Mouse (Mus musculus): ENCODE data around the gene Crim1. TPM values are rescaled to one million over a fixed set of nuclear protein-coding genes. Genes with fewer than 3 reads are reported as not detected.

Gene Crim1
- polyA plus RNA-seq, 1 experiment from 2014 or later: 3.9 TPM

- H3K9me3 ChIP-seq (ENCODE audit: control insufficient read depth, low read length): no peaks in the 10 kb centered on the region
- no peak overlapping the region for H3K9ac ChIP-seq (ENCODE audit: low read depth, low read length)
- no peak overlapping the region for H3K4me3 ChIP-seq (ENCODE audit: low read length)
- H3K36me3 ChIP-seq (ENCODE audit: control insufficient read depth, insufficient read depth, low read length): no peaks in the 10 kb centered on the region
- WGBS: 65% methylated on average over 8 of the region's 8 CpGs
- H3K27ac ChIP-seq (ENCODE audit: low read length): no peak overlapping the region
- H3K4me2 ChIP-seq (ENCODE audit: low read depth, low read length): no peak overlapping the region
- no peak for ATAC-seq
- H3K27me3 ChIP-seq (replicated peaks; ENCODE audit: control insufficient read depth, insufficient read depth, low read length): no peaks in the 10 kb centered on the region
- peaks cover 12% of the 10 kb centered on the region for H3K4me1 ChIP-seq (ENCODE audit: control insufficient read depth, insufficient read depth, low read length)
Measured at GRCm38 (mm10) chr17:78254256-78254655, 54.2 kb downstream of the Crim1 start.

- peaks cover 5% of the 10 kb centered on the region; the same call in 1 of the 2 replicates for H3K4me1 ChIP-seq (ENCODE audit: control insufficient read depth, insufficient read depth, low read length)
- H3K36me3 ChIP-seq (ENCODE audit: control insufficient read depth, insufficient read depth, low read length): no peaks in the 10 kb centered on the region
- no peak overlapping the region for H3K27ac ChIP-seq (ENCODE audit: low read length)
- ATAC-seq: peak; percentile 86
- H3K9ac ChIP-seq (ENCODE audit: low read depth, low read length): no peak overlapping the region
- H3K4me2 ChIP-seq (ENCODE audit: low read depth, low read length): no peak overlapping the region
- H3K9me3 ChIP-seq (ENCODE audit: control insufficient read depth, low read length): no peaks in the 10 kb centered on the region; the same call in 1 of the 2 replicates
- H3K27me3 ChIP-seq (replicated peaks; ENCODE audit: control insufficient read depth, insufficient read depth, low read length): no peaks in the 10 kb centered on the region
- 90% methylated on average over 9 of the region's 9 CpGs for WGBS
- H3K4me3 ChIP-seq (ENCODE audit: low read length): no peak overlapping the region
Measured at GRCm38 (mm10) chr17:78255711-78256110, 55.7 kb downstream of the Crim1 start.

- Histone ChIP-seq H3K9ac (ENCODE audit: low read depth, low read length) (no peak overlapping the region), H3K4me2 (ENCODE audit: low read depth, low read length) (no peak overlapping the region), H3K4me1 (ENCODE audit: control insufficient read depth, insufficient read depth, low read length) (peaks cover 5% of the 10 kb centered on the region; the same call in 1 of the 2 replicates), H3K4me3 (ENCODE audit: low read length) (no peak overlapping the region), H3K9me3 (ENCODE audit: control insufficient read depth, low read length) (no peaks in the 10 kb centered on the region; the same call in 1 of the 2 replicates), H3K27ac (ENCODE audit: low read length) (no peak overlapping the region), H3K27me3 (replicated peaks; ENCODE audit: control insufficient read depth, insufficient read depth, low read length) (no peaks in the 10 kb centered on the region), H3K36me3 (ENCODE audit: control insufficient read depth, insufficient read depth, low read length) (no peaks in the 10 kb centered on the region)
- peak; percentile 55 for ATAC-seq
- WGBS: 65% methylated on average over 8 of the region's 8 CpGs
Measured at GRCm38 (mm10) chr17:78256534-78256933, 56.5 kb downstream of the Crim1 start.

- Histone ChIP-seq H3K9me3 (ENCODE audit: control insufficient read depth, low read length) (no peaks in the 10 kb centered on the region; the same call in 1 of the 2 replicates), H3K9ac (ENCODE audit: low read depth, low read length) (no peak overlapping the region), H3K36me3 (ENCODE audit: control insufficient read depth, insufficient read depth, low read length) (no peaks in the 10 kb centered on the region), H3K4me2 (ENCODE audit: low read depth, low read length) (no peak overlapping the region), H3K4me3 (ENCODE audit: low read length) (no peak overlapping the region), H3K4me1 (ENCODE audit: control insufficient read depth, insufficient read depth, low read length) (peaks cover 6% of the 10 kb centered on the region; the same call in 1 of the 2 replicates), H3K27me3 (replicated peaks; ENCODE audit: control insufficient read depth, insufficient read depth, low read length) (no peaks in the 10 kb centered on the region), H3K27ac (ENCODE audit: low read length) (no peak overlapping the region)
- peak; percentile 68 for ATAC-seq
- WGBS: 66% methylated on average over 4 of the region's 4 CpGs
Measured at GRCm38 (mm10) chr17:78261684-78262083, 61.6 kb downstream of the Crim1 start.

GRCm38 (mm10) chr17:78264116-78264515 is 64.1 kb downstream of the Crim1 start:
- H3K9ac ChIP-seq (ENCODE audit: low read depth, low read length): no peak overlapping the region
- H3K4me3 ChIP-seq (ENCODE audit: low read length): no peak overlapping the region
- no peak for ATAC-seq
- 74% methylated on average over 11 of the region's 11 CpGs for WGBS
- H3K27me3 ChIP-seq (replicated peaks; ENCODE audit: control insufficient read depth, insufficient read depth, low read length): no peaks in the 10 kb centered on the region
- no peak overlapping the region for H3K27ac ChIP-seq (ENCODE audit: low read length)
- H3K36me3 ChIP-seq (ENCODE audit: control insufficient read depth, insufficient read depth, low read length): no peaks in the 10 kb centered on the region
- H3K4me1 ChIP-seq (ENCODE audit: control insufficient read depth, insufficient read depth, low read length): peaks cover 9% of the 10 kb centered on the region; the same call in 1 of the 2 replicates
- H3K4me2 ChIP-seq (ENCODE audit: low read depth, low read length): no peak overlapping the region
- no peaks in the 10 kb centered on the region; the same call in 1 of the 2 replicates for H3K9me3 ChIP-seq (ENCODE audit: control insufficient read depth, low read length)

GRCm38 (mm10) chr17:78265135-78265534 is 65.1 kb downstream of the Crim1 start:
- H3K9ac ChIP-seq (ENCODE audit: low read depth, low read length): no peak overlapping the region
- 89% methylated on average over 7 of the region's 7 CpGs for WGBS
- H3K9me3 ChIP-seq (ENCODE audit: control insufficient read depth, low read length): no peaks in the 10 kb centered on the region
- no peak overlapping the region for H3K4me2 ChIP-seq (ENCODE audit: low read depth, low read length)
- no peaks in the 10 kb centered on the region for H3K27me3 ChIP-seq (replicated peaks; ENCODE audit: control insufficient read depth, insufficient read depth, low read length)
- no peak for ATAC-seq
- H3K4me1 ChIP-seq (ENCODE audit: control insufficient read depth, insufficient read depth, low read length): peaks cover 9% of the 10 kb centered on the region; the same call in 1 of the 2 replicates
- no peak overlapping the region for H3K27ac ChIP-seq (ENCODE audit: low read length)
- H3K4me3 ChIP-seq (ENCODE audit: low read length): no peak overlapping the region
- no peaks in the 10 kb centered on the region for H3K36me3 ChIP-seq (ENCODE audit: control insufficient read depth, insufficient read depth, low read length)

GRCm38 (mm10) chr17:78266271-78266670 is 66.2 kb downstream of the Crim1 start:
- Histone ChIP-seq H3K36me3 (ENCODE audit: control insufficient read depth, insufficient read depth, low read length) (no peaks in the 10 kb centered on the region), H3K9ac (ENCODE audit: low read depth, low read length) (no peak overlapping the region), H3K9me3 (ENCODE audit: control insufficient read depth, low read length) (no peaks in the 10 kb centered on the region), H3K4me3 (ENCODE audit: low read length) (no peak overlapping the region), H3K27me3 (replicated peaks; ENCODE audit: control insufficient read depth, insufficient read depth, low read length) (no peaks in the 10 kb centered on the region), H3K27ac (ENCODE audit: low read length) (no peak overlapping the region), H3K4me1 (ENCODE audit: control insufficient read depth, insufficient read depth, low read length) (peaks cover 9% of the 10 kb centered on the region; the same call in 1 of the 2 replicates), H3K4me2 (ENCODE audit: low read depth, low read length) (no peak overlapping the region)
- WGBS: 91% methylated on average over 2 of the region's 2 CpGs
- no peak for ATAC-seq

- Histone ChIP-seq H3K27ac (ENCODE audit: low read length) (no peak overlapping the region), H3K4me1 (ENCODE audit: control insufficient read depth, insufficient read depth, low read length) (peaks cover 24% of the 10 kb centered on the region), H3K27me3 (replicated peaks; ENCODE audit: control insufficient read depth, insufficient read depth, low read length) (no peaks in the 10 kb centered on the region), H3K9me3 (ENCODE audit: control insufficient read depth, low read length) (no peaks in the 10 kb centered on the region), H3K4me3 (ENCODE audit: low read length) (no peak overlapping the region), H3K36me3 (ENCODE audit: control insufficient read depth, insufficient read depth, low read length) (no peaks in the 10 kb centered on the region), H3K9ac (ENCODE audit: low read depth, low read length) (no peak overlapping the region), H3K4me2 (ENCODE audit: low read depth, low read length) (no peak overlapping the region)
- 66% methylated on average over 4 of the region's 4 CpGs for WGBS
- no peak for ATAC-seq
Measured at GRCm38 (mm10) chr17:78268591-78268990, 68.5 kb downstream of the Crim1 start.

GRCm38 (mm10) chr17:78269311-78269710 is 69.3 kb downstream of the Crim1 start:
- Histone ChIP-seq H3K9me3 (ENCODE audit: control insufficient read depth, low read length) (no peaks in the 10 kb centered on the region), H3K4me3 (ENCODE audit: low read length) (no peak overlapping the region), H3K36me3 (ENCODE audit: control insufficient read depth, insufficient read depth, low read length) (no peaks in the 10 kb centered on the region), H3K9ac (ENCODE audit: low read depth, low read length) (no peak overlapping the region), H3K4me2 (ENCODE audit: low read depth, low read length) (no peak overlapping the region), H3K4me1 (ENCODE audit: control insufficient read depth, insufficient read depth, low read length) (peaks cover 29% of the 10 kb centered on the region), H3K27me3 (replicated peaks; ENCODE audit: control insufficient read depth, insufficient read depth, low read length) (no peaks in the 10 kb centered on the region), H3K27ac (ENCODE audit: low read length) (no peak overlapping the region)
- 88% methylated on average over 8 of the region's 8 CpGs for WGBS
- ATAC-seq: no peak

- Histone ChIP-seq H3K4me2 (ENCODE audit: low read depth, low read length) (no peak overlapping the region), H3K9ac (ENCODE audit: low read depth, low read length) (no peak overlapping the region), H3K27ac (ENCODE audit: low read length) (no peak overlapping the region), H3K36me3 (ENCODE audit: control insufficient read depth, insufficient read depth, low read length) (no peaks in the 10 kb centered on the region), H3K27me3 (replicated peaks; ENCODE audit: control insufficient read depth, insufficient read depth, low read length) (no peaks in the 10 kb centered on the region), H3K4me3 (ENCODE audit: low read length) (no peak overlapping the region), H3K4me1 (ENCODE audit: control insufficient read depth, insufficient read depth, low read length) (peaks cover 30% of the 10 kb centered on the region), H3K9me3 (ENCODE audit: control insufficient read depth, low read length) (no peaks in the 10 kb centered on the region)
- 76% methylated on average over 6 of the region's 6 CpGs for WGBS
- no peak for ATAC-seq
Measured at GRCm38 (mm10) chr17:78270019-78270418, 70.0 kb downstream of the Crim1 start.
